Mouse (Mus musculus): ENCODE results near the gene Ubac2. TPM values are rescaled to one million over a fixed set of nuclear protein-coding genes. Genes with fewer than 3 reads are reported as not detected.

The Ubac2 gene
- total RNA-seq, 1 experiment, result 41.5 TPM

DNA sequence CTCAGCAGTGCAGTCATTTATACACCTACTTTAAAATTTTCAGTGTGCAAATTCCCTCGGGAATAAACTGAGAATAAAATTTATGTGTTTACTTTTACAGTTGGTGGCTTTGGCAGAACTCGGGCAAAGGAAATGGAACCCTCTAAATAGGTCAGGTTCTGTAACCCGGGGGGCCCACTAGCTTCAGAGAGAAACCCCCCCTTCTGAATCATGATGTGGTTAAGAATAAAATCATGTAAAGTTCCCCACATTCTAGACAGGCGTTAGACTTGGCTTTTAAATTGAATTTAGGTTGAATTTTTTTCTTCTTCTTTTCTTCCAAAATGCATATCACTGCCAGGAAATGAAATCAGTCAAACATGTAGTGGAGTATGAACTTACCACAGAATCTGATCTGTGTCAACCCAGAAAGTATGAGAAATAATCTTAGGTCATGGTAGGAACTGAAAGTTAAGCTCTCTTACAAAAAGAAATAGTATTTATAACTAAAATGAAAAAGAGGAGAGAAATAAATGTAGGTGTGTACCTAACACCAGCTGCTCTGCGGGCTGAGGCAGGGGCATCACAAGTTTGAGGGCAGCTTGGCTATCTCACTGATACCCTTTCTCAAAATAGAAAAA is 76.9 kb downstream of the Ubac2 start:
- no peak overlapping the region for H3K4me3 ChIP-seq (ENCODE audit: insufficient read depth in 1 of 2, low read depth in 1 of 2, low read length in 2 of 2, poor library complexity in 1 of 2, severe bottlenecking in 1 of 2)
- no peak for DNase-seq (ENCODE audit: low read depth, low spot score)
- H3K27ac ChIP-seq (ENCODE audit: insufficient read depth, low read depth, low read length, poor library complexity, severe bottlenecking), result no peak overlapping the region
- H3K36me3 ChIP-seq (ENCODE audit: control insufficient read depth, insufficient read depth, low read length, poor library complexity, severe bottlenecking), result peaks cover 6% of the 10 kb centered on the region; the same call in 1 of the 2 replicates
- H3K9ac ChIP-seq (ENCODE audit: insufficient read depth, low read depth, low read length, poor library complexity, severe bottlenecking), result no peak overlapping the region
- H3K9me3 ChIP-seq (ENCODE audit: control insufficient read depth, insufficient read depth, low read depth, low read length), result no peaks in the 10 kb centered on the region
- TF ChIP-seq HCFC1 (IDR thresholded peaks at IDR 0.05; ENCODE audit: borderline replicate concordance, insufficient read depth, low read length) (no peak), ZNF384 (IDR thresholded peaks at IDR 0.05; ENCODE audit: low read depth, low read length) (no peak), MAFK (IDR thresholded peaks at IDR 0.05; ENCODE audit: insufficient read depth, low read depth, low read length) (no peak), ZC3H11A (IDR thresholded peaks at IDR 0.05; ENCODE audit: borderline replicate concordance, low read depth, low read length) (no peak), CHD2 (IDR thresholded peaks at IDR 0.05; ENCODE audit: low read depth, low read length) (no peak)
- in situ Hi-C loops (cut with MboI; ENCODE audit: low sequenced_read_pairs in 2 of 2, unreplicated experiment in 2 of 2), result no loop called here
- H3K4me1 ChIP-seq (ENCODE audit: control insufficient read depth in 2 of 2, insufficient read depth in 2 of 2, low read length in 2 of 2, poor library complexity in 1 of 2), result peaks cover 0 to 4% of the 10 kb centered on the region in 2 experiments; a peak in 2 of 4 replicates

DNA sequence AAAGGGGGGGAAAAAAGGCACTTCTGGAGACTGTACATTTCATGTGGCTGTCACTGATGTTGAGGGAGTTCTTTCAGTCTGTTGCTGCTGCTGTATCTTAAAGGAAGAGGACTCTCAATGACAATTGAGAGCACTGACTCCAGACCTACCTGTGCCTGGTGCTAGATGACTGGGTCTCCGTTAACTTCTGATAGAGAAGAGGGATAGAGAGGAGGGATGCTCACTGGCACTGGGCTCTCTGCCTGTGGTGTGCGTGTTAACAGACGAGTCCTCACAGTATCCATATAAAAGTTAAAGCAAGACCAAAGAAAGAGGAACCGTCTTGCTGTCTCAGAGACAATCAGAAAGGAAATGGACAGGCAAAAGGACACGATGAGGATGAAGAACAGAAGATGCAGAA is 77.9 kb downstream of the Ubac2 start:
- in situ Hi-C loops (cut with MboI; ENCODE audit: low sequenced_read_pairs in 2 of 2, unreplicated experiment in 2 of 2), result no loop called here
- H3K4me1 ChIP-seq (ENCODE audit: control insufficient read depth in 2 of 2, insufficient read depth in 2 of 2, low read length in 2 of 2, poor library complexity in 1 of 2), result peaks cover 0 to 4% of the 10 kb centered on the region in 2 experiments; a peak in 2 of 4 replicates
- H3K4me3 ChIP-seq (ENCODE audit: insufficient read depth in 1 of 2, low read depth in 1 of 2, low read length in 2 of 2, poor library complexity in 1 of 2, severe bottlenecking in 1 of 2), result no peak overlapping the region
- H3K9me3 ChIP-seq (ENCODE audit: control insufficient read depth, insufficient read depth, low read depth, low read length), result no peaks in the 10 kb centered on the region
- H3K9ac ChIP-seq (ENCODE audit: insufficient read depth, low read depth, low read length, poor library complexity, severe bottlenecking), result no peak overlapping the region
- DNase-seq (ENCODE audit: low read depth, low spot score), result no peak
- H3K27ac ChIP-seq (ENCODE audit: insufficient read depth, low read depth, low read length, poor library complexity, severe bottlenecking), result no peak overlapping the region
- TF ChIP-seq HCFC1 (IDR thresholded peaks at IDR 0.05; ENCODE audit: borderline replicate concordance, insufficient read depth, low read length) (no peak), MAFK (IDR thresholded peaks at IDR 0.05; ENCODE audit: insufficient read depth, low read depth, low read length) (no peak), CHD2 (IDR thresholded peaks at IDR 0.05; ENCODE audit: low read depth, low read length) (no peak), ZC3H11A (IDR thresholded peaks at IDR 0.05; ENCODE audit: borderline replicate concordance, low read depth, low read length) (no peak), ZNF384 (IDR thresholded peaks at IDR 0.05; ENCODE audit: low read depth, low read length) (no peak)
- H3K36me3 ChIP-seq (ENCODE audit: control insufficient read depth, insufficient read depth, low read length, poor library complexity, severe bottlenecking), result peaks cover 6% of the 10 kb centered on the region; the same call in 1 of the 2 replicates

DNA sequence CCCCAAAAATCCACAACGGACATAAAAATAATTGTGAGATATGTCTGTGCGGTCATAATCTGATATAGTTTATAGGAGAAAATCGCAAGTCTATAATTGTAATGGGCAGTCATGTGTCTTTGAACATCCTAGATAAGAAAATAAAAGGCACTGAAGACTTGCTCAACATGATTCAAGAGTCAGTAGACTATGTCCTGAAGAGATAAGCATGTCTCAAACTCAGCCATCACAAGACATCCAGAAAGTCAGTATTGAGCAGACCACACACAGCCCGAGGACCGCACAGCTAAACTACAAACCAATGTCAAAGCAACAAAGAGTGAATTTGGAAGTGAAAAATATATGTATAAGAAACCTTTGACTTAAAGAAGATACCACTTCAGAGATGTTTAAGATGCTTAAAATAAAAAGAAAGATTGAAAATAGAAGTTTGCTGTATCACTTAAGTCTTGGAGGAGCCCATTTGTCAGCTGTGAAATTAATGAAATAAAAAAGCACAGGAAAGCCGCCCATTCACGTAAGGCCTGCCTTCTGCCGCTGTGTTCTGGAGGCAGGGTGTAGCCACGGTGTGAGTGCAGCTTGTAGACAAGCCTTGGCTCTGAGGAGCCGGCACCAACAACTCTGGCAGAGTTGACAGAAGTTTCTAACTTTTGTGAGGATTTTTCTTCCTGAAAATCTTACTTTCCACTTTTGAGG is 78.9 kb downstream of the Ubac2 start:
- DNase-seq (ENCODE audit: low read depth, low spot score), result no peak
- Histone ChIP-seq H3K4me1 (ENCODE audit: control insufficient read depth in 2 of 2, insufficient read depth in 2 of 2, low read length in 2 of 2, poor library complexity in 1 of 2) (peaks cover 0 to 2% of the 10 kb centered on the region in 2 experiments; a peak in 1 of 4 replicates), H3K9ac (ENCODE audit: insufficient read depth, low read depth, low read length, poor library complexity, severe bottlenecking) (no peak overlapping the region), H3K27ac (ENCODE audit: insufficient read depth, low read depth, low read length, poor library complexity, severe bottlenecking) (no peak overlapping the region), H3K9me3 (ENCODE audit: control insufficient read depth, insufficient read depth, low read depth, low read length) (no peaks in the 10 kb centered on the region), H3K4me3 (ENCODE audit: insufficient read depth in 1 of 2, low read depth in 1 of 2, low read length in 2 of 2, poor library complexity in 1 of 2, severe bottlenecking in 1 of 2) (no peak overlapping the region), H3K36me3 (ENCODE audit: control insufficient read depth, insufficient read depth, low read length, poor library complexity, severe bottlenecking) (peaks cover 6% of the 10 kb centered on the region; the same call in 1 of the 2 replicates)
- TF ChIP-seq HCFC1 (IDR thresholded peaks at IDR 0.05; ENCODE audit: borderline replicate concordance, insufficient read depth, low read length), result no peak
- in situ Hi-C loops (cut with MboI; ENCODE audit: low sequenced_read_pairs in 2 of 2, unreplicated experiment in 2 of 2), result no loop called here

DNA sequence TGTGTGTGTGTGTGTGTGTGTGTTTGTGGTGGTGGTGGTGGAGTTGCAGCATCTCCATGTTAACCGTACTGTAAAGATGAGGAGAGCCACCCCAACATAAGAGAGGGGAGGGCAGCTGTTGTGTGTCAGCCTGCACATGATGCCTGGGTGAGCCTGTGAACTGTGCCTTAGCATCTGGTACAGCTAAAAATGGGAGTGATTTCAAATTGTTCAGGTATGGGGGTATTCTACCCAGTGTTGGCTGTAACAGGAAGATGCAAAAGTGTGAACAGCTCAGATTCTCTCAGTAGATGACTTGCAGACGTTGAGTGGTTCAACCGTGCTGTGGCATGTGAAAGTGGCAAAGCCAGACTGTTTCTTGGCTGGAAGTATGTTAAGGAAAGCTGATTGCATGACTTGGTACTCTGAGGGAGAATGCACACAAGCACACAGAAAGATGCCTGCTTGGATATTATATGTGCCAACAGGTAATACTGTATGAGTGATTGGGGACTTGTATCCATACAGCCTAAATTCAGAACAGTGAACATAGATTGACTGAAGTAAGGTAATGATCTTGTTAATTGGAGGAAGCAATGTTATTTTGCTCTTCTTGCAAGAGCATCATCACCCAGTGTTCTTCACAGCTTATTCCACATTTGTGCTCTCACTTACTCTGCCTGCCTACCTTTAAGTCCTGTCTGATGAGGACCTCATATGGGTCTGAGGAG is 79.8 kb downstream of the Ubac2 start:
- TF ChIP-seq MAFK (IDR thresholded peaks at IDR 0.05; ENCODE audit: insufficient read depth, low read depth, low read length) (no peak), ZC3H11A (IDR thresholded peaks at IDR 0.05; ENCODE audit: borderline replicate concordance, low read depth, low read length) (no peak), CHD2 (IDR thresholded peaks at IDR 0.05; ENCODE audit: low read depth, low read length) (no peak), HCFC1 (IDR thresholded peaks at IDR 0.05; ENCODE audit: borderline replicate concordance, insufficient read depth, low read length) (no peak)
- Histone ChIP-seq H3K36me3 (ENCODE audit: control insufficient read depth, insufficient read depth, low read length, poor library complexity, severe bottlenecking) (peaks cover 6% of the 10 kb centered on the region; the same call in 1 of the 2 replicates), H3K9ac (ENCODE audit: insufficient read depth, low read depth, low read length, poor library complexity, severe bottlenecking) (no peak overlapping the region), H3K9me3 (ENCODE audit: control insufficient read depth, insufficient read depth, low read depth, low read length) (no peaks in the 10 kb centered on the region), H3K4me1 (ENCODE audit: control insufficient read depth in 2 of 2, insufficient read depth in 2 of 2, low read length in 2 of 2, poor library complexity in 1 of 2) (peaks cover 0 to 2% of the 10 kb centered on the region in 2 experiments; a peak in 1 of 4 replicates), H3K27ac (ENCODE audit: insufficient read depth, low read depth, low read length, poor library complexity, severe bottlenecking) (no peak overlapping the region), H3K4me3 (ENCODE audit: insufficient read depth in 1 of 2, low read depth in 1 of 2, low read length in 2 of 2, poor library complexity in 1 of 2, severe bottlenecking in 1 of 2) (no peak overlapping the region)
- no peak for DNase-seq (ENCODE audit: low read depth, low spot score)
- in situ Hi-C loops (cut with MboI; ENCODE audit: low sequenced_read_pairs in 2 of 2, unreplicated experiment in 2 of 2), result no loop called here

Data from ES-E14 (cell line).